Mouse (Mus musculus) lung, embryonic 14.5 days (tissue): ENCODE results near the gene Ptprf. TPM values are rescaled to one million over a fixed set of nuclear protein-coding genes. Genes with fewer than 3 reads are reported as not detected.

Experiments used
- ATAC-seq: fragments of 200-750 bp; cut with Nextera tagmentation; 2 replicates; pipeline ENCODE4 v1.8.0; 2017; ENCODE audit warnings: mild to moderate bottlenecking, moderate TSS enrichment, moderate library complexity; ENCODE audit not compliant: insufficient read depth
- DNase-seq: peaks from one replicate; pipeline ENCODE4 v3.0.0-alpha.2; 2015
- H3K27ac ChIP-seq: fragments of 300-500 bp; sonication (generic); 2 replicates; pipeline ENCODE4 v1.5.1; 2014; ENCODE audit warnings: low read depth, mild to moderate bottlenecking, moderate library complexity
- H3K27me3 ChIP-seq: fragments of 300-500 bp; sonication (generic); 2 replicates; pipeline ENCODE4 v1.6.1; 2014; ENCODE audit warnings: low read length, control low read depth; ENCODE audit not compliant: insufficient read depth
- H3K36me3 ChIP-seq: fragments of 300-500 bp; sonication (generic); 2 replicates; pipeline ENCODE4 v1.6.1; 2014; ENCODE audit warnings: control low read depth; ENCODE audit not compliant: insufficient read depth
- H3K4me1 ChIP-seq: fragments of 300-500 bp; sonication (generic); 2 replicates; pipeline ENCODE4 v1.6.1; 2014; ENCODE audit warnings: antibody characterized with exemption, control low read depth; ENCODE audit not compliant: insufficient read depth
- H3K4me2 ChIP-seq: fragments of 300-500 bp; sonication (generic); 2 replicates; pipeline ENCODE4 v1.6.1; 2014; ENCODE audit warnings: mild to moderate bottlenecking
- H3K4me3 ChIP-seq: fragments of 300-500 bp; sonication (generic); 2 replicates; pipeline ENCODE4 v1.5.1; 2014; ENCODE audit warnings: low read depth, low read length
- H3K9ac ChIP-seq: fragments of 300-500 bp; sonication (generic); 2 replicates; pipeline ENCODE4 v1.6.1; 2014
- H3K9me3 ChIP-seq: fragments of 300-500 bp; sonication (generic); 2 replicates; pipeline ENCODE4 v1.6.1; 2016; ENCODE audit warnings: low read depth, low read length, control low read depth
- CTCF ChIP-seq: IDR thresholded peaks from 2 replicates; pipeline ENCODE4 v1.5.1; 2016; ENCODE audit warnings: antibody characterized with exemption, low read depth
- WGBS: fragments of 180-500 bp; shearing (Covaris S2); extraction: QIAGEN DNeasy Blood & Tissue Kit; methylation state at CpG from one replicate; pipeline ENCODE4 v1.1.7; 2014; 5-methylcytosine and 5-hydroxymethylcytosine counted together
- polyA plus RNA-seq: library from polyadenylated mRNA; unstranded; fragments of >200 nt; fragmentation: Nextera tagmentation; extraction: Ambion mirVana; gene quantifications from 2 replicates; pipeline ENCODE4 v1.2.1, GENCODE M21; 2014

Gene Ptprf
- polyA plus RNA-seq, 1 experiment from 2014 or later, result 75.7 TPM

DNA sequence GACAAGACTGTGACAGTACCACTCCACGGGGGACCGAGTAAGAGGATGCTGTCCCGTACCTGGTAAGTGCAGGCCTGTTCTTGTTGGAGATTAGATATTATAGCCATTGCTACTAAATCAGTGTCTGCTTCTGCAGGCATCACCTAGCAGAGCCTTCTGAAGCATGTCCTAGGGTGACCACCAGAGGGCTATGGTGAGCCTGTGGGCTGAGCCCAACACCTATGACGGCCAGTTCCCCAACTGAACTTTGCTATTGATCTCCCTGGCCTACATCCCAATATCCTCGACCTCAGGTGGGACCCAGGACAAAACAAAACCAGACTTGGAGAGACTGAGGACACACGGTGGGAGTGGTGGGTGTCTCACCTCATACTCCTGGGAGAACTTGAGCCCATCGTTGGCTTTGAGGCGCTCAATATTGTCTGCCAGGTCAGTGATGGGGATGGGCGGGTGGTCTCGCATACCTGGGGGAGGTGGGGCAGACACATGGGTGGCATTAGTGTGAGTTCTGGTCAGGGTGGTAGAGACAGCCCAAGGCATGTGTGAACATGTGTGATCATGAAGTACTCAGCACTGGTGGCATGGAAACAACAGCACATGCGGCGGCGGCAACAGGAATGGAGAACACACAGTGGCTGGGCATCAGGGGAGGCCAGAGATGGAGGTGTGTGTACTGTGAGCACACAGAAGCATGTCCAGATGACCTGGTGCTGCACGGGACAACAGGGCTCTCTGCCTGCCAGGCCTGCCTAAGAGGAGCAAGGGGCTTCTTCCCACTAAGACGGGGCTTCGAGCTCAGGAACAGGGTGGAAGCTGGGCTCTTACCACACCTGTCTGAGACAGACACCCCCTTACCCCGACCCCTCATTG is 74.2 kb downstream of the Ptprf start:
- ATAC-seq, result no peak

DNA sequence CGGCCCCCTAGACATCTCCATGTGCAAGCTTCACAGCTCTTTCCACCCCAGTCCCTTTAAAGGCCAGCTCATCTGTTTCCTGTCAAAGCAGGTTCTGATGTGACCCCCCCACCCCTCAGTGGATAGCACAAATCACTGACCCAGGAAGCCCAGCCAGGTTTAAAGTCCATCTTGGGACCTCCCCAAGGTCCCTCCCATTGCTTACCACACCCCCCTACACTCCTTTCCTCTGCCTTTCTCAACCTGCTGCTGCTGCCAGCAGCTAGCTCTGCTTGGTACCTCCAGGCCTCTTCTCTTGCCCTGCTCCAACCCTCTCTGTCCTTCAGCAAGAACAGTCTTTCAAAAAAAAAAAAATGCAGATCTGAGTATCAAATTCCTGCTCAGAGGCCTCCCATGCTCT is 76.3 kb downstream of the Ptprf start:
- H3K4me1 ChIP-seq, result no peaks in the 10 kb centered on the region
- no peak for TF ChIP-seq CTCF
- DNase-seq, result no peak
- H3K9ac ChIP-seq, result no peak overlapping the region
- H3K27me3 ChIP-seq, result no peaks in the 10 kb centered on the region
- H3K27ac ChIP-seq, result no peak overlapping the region
- no peaks in the 10 kb centered on the region for H3K9me3 ChIP-seq
- no peak overlapping the region for H3K4me2 ChIP-seq
- 79% methylated on average over 1 of the region's 1 CpGs for WGBS
- ATAC-seq, result no peak
- H3K4me3 ChIP-seq, result no peak overlapping the region
- H3K36me3 ChIP-seq, result peaks cover 97% of the 10 kb centered on the region

More for the DNA sequence above, 74.2 kb downstream of the Ptprf start:
- Histone ChIP-seq H3K27ac (no peak overlapping the region), H3K4me2 (no peak overlapping the region), H3K4me3 (no peak overlapping the region), H3K9me3 (no peaks in the 10 kb centered on the region), H3K27me3 (no peaks in the 10 kb centered on the region), H3K36me3 (peaks cover 96% of the 10 kb centered on the region), H3K9ac (no peak overlapping the region), H3K4me1 (no peaks in the 10 kb centered on the region)
- TF ChIP-seq CTCF, result peak; percentile 89
- 78% methylated on average over 17 of the region's 17 CpGs for WGBS
- peak; percentile 79 for DNase-seq

DNA sequence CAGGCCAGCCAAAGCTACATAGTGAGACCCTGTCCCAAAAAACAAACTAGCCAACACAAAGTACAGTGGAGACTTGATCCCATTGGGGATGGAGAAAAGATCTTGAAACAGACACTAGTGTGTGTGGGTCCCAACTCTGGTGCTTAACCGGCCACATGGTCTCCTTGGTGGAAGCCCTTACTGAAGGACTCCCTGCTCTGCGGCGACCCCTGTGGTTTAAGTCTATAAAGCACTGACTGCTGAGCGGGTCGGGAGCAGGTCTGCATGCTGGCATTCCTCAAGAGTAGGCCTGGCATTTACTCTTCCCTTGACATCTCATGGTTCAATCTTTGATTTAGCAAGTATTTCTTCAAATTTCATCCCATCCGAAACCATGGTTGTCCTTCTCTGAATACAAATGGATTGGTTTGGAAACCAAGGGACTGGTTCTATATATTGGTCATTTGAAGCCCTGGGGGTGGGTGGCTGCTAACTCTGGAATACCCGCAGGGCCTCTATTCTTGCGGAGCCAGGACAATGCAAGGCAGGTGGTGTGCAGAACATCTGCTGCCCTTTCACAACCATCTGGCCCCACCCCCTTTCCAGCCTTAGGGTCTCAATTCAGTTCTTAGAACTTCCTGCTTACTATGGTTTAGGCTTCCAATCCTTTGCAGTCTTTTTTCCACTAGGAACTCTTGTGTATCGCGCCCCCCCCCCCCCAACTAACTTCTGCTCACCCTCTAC is 84.1 kb downstream of the Ptprf start:
- peak; percentile 22; the same call in 1 of the 2 replicates for TF ChIP-seq CTCF
- no peak overlapping the region for H3K4me3 ChIP-seq
- no peaks in the 10 kb centered on the region for H3K9me3 ChIP-seq
- H3K9ac ChIP-seq, result no peak overlapping the region
- no peaks in the 10 kb centered on the region for H3K4me1 ChIP-seq
- no peak for ATAC-seq
- WGBS, result 68% methylated on average over 10 of the region's 10 CpGs
- DNase-seq, result peak; percentile 7
- no peaks in the 10 kb centered on the region for H3K27me3 ChIP-seq
- H3K4me2 ChIP-seq, result no peak overlapping the region
- H3K36me3 ChIP-seq, result peaks cover 45% of the 10 kb centered on the region
- H3K27ac ChIP-seq, result no peak overlapping the region

DNA sequence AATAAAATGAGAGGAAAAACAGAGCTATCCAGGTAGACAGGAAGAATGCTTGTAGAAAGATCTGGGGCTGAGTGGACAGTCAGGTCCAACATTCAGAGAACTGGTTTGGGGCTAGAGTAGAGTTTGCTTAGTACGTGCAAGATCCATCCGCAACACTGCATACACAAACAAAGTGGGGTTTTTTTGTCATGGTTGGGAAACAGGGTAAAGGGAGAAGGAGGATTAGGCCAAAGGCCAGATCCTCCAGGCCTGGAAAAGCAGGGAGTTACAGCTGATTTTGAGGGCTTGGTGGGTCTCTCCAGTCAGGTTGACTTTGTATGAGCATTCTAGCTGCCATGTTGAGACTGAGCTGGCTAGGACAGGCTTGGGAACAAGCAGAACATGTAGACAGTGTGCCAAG is 85.3 kb downstream of the Ptprf start:
- Histone ChIP-seq H3K4me3 (no peak overlapping the region), H3K4me2 (no peak overlapping the region), H3K27ac (no peak overlapping the region), H3K4me1 (no peaks in the 10 kb centered on the region), H3K9me3 (no peaks in the 10 kb centered on the region), H3K9ac (no peak overlapping the region), H3K27me3 (no peaks in the 10 kb centered on the region), H3K36me3 (peaks cover 33% of the 10 kb centered on the region)
- TF ChIP-seq CTCF, result no peak
- DNase-seq, result no peak
- no peak for ATAC-seq
- 83% methylated on average over 2 of the region's 2 CpGs for WGBS

DNA sequence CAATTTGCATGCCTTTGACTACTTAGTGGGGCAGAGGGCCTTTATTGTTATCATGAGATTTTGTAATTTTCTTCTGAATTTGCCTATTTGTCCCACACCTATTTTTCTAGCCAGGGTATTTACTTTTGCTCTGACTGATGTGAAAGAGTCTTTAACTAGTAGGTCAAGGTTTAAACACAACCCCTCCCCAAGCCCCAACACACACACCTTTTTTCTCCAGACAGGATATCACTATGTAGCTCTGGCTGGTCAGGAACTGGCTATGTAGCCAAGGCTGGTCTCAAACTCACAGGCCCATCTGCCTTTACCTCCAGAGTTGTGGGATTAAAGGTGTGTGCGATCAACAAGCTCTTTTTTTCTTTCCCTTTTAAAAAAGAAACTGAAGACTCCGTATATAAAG is 92.1 kb downstream of the Ptprf start:
- DNase-seq (no peak), ATAC-seq (peak; percentile 31; the same call in 1 of the 2 replicates)
- H3K4me2 ChIP-seq, result no peak overlapping the region
- no peak for TF ChIP-seq CTCF
- no peak overlapping the region for H3K9ac ChIP-seq
- H3K9me3 ChIP-seq, result no peaks in the 10 kb centered on the region
- H3K4me3 ChIP-seq, result no peak overlapping the region
- no peaks in the 10 kb centered on the region for H3K27me3 ChIP-seq
- 89% methylated on average over 2 of the region's 2 CpGs for WGBS
- H3K36me3 ChIP-seq, result no peaks in the 10 kb centered on the region
- no peak overlapping the region for H3K27ac ChIP-seq
- no peaks in the 10 kb centered on the region for H3K4me1 ChIP-seq

DNA sequence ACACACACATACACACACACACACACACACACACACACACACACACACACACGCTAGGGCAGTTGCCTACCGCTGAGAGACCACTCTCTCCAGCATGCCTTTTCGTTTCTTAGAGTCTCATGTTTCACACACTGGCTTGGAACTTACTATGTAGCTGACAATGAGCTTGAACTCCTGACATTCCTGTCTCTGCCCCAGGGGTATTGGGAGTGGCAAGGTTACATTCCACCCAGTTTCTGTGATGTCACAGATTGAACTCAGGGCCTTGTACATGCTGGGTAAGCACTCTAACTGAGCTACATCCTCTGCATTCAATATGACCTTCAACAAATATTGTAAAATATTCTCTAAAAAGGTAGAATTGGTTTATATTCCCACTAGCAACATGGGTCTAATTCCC is 92.6 kb downstream of the Ptprf start:
- no peak overlapping the region for H3K27ac ChIP-seq
- no peak overlapping the region for H3K4me2 ChIP-seq
- no peak overlapping the region for H3K4me3 ChIP-seq
- DNase-seq, result peak; percentile 18
- no peak overlapping the region for H3K9ac ChIP-seq
- H3K4me1 ChIP-seq, result no peaks in the 10 kb centered on the region
- H3K36me3 ChIP-seq, result no peaks in the 10 kb centered on the region
- no peaks in the 10 kb centered on the region for H3K27me3 ChIP-seq
- TF ChIP-seq CTCF, result no peak
- no peaks in the 10 kb centered on the region for H3K9me3 ChIP-seq
- peak; percentile 35; the same call in 1 of the 2 replicates for ATAC-seq
- 60% methylated on average over 3 of the region's 3 CpGs for WGBS

DNA sequence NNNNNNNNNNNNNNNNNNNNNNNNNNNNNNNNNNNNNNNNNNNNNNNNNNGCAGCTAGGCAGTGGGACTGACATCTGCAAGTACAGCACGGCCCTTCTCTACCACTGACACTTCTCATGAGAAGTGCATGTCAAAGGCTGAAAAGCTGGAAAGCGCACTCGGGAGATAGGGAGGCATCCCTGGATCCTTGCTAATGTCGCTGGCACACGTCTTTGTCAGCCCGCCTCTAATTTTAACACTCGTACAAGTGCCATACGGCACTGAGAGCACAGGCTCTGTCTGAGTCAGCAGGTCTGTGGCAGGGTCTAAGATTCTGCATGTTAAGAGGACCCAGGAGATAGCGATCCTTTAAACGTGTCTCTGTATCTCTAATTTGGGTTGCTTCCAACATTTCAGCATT is 95.0 kb downstream of the Ptprf start:
- Histone ChIP-seq H3K9me3 (no peaks in the 10 kb centered on the region), H3K36me3 (no peaks in the 10 kb centered on the region), H3K4me3 (no peak overlapping the region), H3K27me3 (no peaks in the 10 kb centered on the region), H3K4me1 (no peaks in the 10 kb centered on the region), H3K4me2 (no peak overlapping the region), H3K9ac (no peak overlapping the region), H3K27ac (no peak overlapping the region)
- TF ChIP-seq CTCF, result no peak
- DNase-seq (no peak), ATAC-seq (no peak)
- 72% methylated on average over 10 of the region's 10 CpGs for WGBS
